Mouse (Mus musculus) kidney, adult 18-20 months (tissue): Measurements from ENCODE around the gene Lyst.
"Not testable (repeated sequence)": the region's sequence is repeated elsewhere in the genome, so short reads cannot be mapped to it uniquely, and the experiment has no call there.

Source experiments
- DNase-seq: peaks from one replicate; pipeline ENCODE4 v3.0.0; 2021

Gene Lyst

DNA sequence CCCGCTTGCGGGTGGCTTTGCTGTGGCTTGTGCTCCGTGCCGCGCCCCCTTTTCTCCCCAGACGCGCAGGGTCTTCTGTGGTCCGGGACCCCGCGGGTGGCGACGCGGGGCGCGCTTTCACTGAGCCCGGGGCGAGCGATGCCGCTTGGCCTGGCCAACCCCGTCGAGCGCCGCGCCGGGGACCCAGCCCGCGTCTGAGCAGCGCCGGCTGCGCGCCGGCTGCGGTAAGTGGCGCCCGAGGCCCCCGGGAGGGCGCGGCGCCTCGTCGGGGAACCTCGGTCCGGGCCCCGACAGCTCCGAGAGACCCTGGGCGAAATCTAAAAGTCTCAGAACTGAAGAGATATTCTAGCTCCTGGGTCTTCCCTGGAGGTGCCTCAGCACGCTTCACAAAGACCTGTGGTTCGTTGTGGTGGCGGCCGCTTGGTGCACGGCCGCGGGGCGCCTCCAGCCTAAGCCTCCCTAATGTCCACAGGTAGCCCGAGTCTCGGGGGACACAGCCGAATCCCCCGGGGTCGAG lies 194.3 kb downstream of the Lyst start:
- peak; percentile 6 for DNase-seq

GRCm38 (mm10) chr13:13784981-13785783 lies 195.0 kb downstream of the Lyst start:
- peak; percentile 3 for DNase-seq

GRCm38 (mm10) chr13:13786971-13787370 lies 196.8 kb downstream of the Lyst start:
- DNase-seq = no peak

DNA sequence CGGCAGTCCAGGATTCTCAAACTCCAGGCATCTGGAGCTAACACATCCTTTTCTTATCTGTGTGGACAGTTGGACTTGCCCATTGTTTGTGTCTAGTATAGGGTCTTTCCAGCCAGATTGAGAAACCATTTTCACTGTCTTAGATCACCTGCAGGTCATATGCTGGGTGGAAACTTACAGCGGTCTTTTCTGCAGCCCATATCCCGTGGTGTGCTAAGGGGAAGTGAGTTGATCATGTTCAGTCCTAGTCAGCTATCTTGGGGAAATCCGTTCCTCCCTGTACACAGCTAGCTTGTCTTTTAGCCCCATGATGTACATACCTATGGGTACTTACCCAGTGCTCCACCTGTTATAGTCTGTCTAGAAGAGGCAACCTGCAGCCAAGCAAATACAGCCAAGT lies 197.9 kb downstream of the Lyst start:
- DNase-seq = no peak

GRCm38 (mm10) chr13:13791981-13792380 lies 201.8 kb downstream of the Lyst start:
- DNase-seq = no peak

DNA sequence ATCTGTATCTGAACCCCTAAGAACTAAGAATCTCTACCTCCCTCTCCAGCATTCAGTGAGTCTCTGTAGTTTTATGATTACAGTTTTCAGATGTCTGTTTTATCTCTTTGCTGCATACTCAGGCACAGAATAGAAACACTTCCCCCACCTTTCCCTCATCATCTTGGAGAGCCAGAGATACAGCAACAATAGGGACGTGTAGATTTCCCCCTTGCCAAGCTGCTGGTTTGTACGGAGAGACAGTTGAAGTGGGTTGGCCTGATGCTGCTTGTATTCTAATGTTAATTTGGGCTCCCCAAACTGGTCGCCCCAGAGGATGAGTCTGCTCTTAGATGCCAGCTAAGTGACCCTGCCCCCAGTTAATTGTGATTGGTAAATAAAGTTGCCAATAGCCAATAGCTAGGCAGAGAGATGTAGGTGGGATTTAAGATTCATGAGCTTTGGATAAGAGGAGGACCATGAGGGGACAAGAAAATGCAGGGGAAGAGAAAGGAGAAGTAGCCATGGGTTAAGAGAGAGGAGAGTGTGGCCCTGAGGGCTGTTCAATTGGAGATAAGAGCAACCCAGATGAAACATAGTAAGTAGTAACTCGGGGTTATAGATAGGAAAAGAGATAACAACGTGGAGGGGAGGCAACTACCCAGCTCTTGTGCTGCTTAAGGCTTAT lies 205.1 kb downstream of the Lyst start:
- DNase-seq = no peak

DNA sequence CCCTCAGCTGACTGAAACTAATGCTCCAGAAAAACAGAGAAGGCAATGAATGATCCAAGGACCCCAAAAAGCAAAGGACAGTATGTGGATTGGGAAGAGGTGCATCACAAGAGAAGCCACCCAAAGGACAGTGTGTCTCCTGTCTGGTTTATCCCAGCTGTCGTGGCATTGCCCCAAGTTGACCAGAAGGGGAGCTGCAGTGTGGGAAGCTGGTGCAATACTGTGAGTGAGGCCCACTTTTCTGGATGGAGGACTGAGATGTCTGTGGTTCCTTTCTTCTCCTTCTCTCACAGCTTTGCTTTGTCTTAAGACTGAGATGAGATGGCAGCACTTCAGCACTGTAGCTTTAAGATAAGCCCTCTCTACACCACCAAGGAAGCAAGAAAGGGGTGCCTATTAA lies 205.9 kb downstream of the Lyst start:
- no peak for DNase-seq

DNA sequence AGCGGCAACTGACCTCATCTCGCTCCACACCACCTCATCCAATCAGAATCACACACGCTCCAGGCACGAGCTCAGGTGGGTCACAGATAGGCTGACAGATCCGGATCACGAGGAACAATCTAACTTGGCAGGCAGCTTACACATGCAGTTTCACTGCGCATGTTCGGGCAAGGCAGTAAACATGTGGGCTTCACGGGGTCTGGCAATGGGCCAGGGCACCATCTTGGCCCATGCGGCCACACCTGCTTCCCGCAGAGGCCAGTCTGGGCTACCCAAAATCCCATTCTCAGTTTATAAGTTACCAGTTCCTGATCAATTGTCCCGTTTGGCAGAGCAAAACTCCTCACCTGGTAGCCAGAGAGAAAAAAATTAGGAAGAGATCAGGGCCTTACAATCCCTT lies 207.6 kb downstream of the Lyst start:
- not testable (repeated sequence) for DNase-seq

- DNase-seq = no peak
Measured at GRCm38 (mm10) chr13:13798775-13799174, 208.6 kb downstream of the Lyst start.

DNA sequence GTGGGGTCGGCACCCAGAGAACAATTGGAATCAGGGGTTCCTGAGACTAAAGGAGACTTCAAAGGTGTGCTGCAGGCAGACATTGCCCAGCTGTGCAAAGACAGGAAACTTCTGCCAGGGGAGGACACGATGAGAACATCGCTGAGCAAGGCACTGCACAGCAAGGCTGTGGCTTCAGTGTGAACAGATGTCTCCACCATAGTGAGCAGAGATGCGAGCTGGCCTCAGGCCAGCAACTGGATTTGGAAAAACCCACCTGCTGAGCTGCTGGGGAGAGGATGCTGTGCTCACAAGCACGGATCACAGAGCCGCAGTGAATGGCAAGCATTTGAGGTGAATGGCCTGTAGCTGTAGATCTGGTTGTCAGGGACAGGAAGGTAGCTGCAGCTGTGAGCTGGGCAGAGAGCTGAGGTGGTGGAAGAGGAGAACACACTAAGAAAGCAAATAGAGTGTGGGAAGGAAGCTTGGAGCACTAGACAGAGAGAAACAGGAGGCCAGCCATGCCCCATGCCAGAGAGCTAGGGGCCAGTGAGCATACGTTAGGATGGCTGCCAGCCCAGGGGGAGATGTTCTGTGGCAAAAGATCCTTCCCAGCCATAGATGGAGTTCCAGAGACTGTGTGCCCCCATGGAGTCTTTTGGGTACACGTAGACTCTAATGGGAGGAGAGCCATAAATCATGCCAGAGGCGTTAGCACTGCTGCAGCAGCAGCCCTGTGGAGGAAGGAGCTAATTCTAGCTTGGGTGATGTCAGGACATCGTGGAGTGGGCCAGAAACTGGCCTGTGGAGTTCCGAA lies 218.3 kb downstream of the Lyst start:
- no peak for DNase-seq

DNA sequence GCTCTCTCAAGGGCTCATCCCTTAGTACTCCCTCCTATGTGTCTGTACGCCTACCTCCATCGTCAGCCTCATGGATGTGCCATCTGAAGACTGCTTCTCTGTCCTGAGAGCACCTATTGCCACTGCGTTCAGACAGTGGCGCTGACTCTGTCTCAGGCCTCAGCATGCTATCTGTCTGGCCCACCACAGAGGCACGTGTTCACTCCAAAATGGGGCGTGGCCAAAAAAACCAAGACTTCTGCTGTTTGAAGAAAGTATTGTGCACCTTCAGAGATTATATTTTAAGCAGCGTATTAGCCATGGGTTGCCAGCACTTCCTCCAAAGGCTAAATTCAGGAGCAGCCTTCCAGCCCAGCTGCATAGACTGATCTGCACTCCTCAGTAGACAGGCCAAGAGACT lies 220.7 kb downstream of the Lyst start:
- DNase-seq = no peak

DNA sequence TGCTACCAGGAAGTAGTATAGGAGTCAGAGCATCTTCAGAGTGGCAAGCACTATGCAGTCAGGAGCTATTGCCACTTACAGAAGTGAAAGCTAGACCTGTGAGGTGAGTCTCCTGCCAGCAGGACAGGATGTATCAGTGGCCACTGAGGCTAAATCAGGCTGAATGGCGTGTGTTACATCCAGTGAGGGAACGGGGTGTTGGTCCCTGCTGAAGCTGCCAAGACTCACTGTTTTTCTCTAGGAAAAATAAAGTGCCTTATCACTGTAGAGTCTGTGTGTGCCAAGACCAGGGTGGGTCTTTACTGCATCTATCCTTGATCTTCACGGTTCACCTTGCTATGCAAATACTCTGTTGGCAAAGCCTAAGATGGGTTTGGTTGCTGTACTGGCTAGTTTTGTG lies 228.5 kb downstream of the Lyst start:
- DNase-seq = no peak

- no peak for DNase-seq
Measured at GRCm38 (mm10) chr13:13820234-13821123, 230.3 kb downstream of the Lyst start.

DNA sequence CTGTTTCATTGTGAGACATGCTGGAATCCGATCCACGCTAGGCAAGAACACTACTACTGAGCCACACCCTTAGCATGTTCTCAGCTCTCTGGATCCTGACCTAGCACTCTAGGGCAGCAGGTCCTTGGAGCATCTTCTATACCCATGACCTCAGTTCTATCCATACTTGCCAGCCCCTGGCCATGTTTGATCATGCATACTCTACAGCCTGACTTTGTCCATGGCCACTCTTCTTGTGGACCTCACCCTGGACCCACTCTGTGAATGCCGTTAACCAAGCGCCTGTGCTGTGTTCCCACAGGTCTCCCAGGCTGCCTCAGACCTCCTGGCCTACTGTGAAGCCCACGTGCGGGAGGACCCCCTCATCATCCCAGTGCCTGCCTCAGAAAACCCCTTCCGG lies 234.7 kb downstream of the Lyst start:
- DNase-seq = no peak

DNA sequence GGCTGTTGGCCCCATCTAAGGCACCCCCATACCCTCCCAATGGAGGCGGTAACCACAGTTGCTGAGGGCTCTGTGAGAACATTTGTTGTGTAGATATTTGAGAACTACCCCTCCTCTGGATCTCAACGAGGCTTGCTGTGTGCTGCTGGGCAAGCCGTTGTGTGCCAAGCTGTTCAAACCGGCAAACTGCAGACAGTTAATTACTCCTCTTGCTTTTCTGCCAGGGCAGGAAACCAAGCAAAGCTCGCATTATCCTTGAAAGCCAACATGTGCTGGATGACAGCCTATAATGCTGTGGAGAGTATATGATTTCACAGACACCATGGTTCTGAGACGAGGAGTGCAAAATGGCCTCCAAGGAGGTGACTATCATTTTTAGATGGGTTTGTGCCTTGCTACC lies 236.3 kb downstream of the Lyst start:
- DNase-seq = no peak

DNA sequence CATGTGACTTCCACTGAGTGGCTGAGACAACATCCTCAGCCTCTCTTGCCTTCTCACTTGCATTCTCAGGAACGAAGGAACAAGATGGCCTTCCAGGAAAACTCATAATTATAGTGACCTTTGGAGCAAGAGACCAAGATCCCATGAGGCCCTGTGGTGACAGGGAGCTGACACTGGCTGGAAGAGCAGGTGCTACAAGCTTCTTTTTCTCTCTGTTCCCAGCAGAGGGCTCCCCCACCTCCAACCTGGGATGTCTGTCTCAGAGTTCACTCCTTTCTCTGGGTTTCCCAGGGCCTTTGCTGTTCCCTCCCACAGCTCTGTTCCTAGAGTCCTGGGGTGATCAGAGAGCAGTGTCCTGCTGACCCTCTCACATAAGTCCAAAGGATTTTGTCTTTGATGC lies 237.9 kb downstream of the Lyst start:
- DNase-seq = no peak
